Mouse (Mus musculus): Measurements from ENCODE around the gene Nrg4. TPM values are rescaled to one million over a fixed set of nuclear protein-coding genes. Genes with fewer than 3 reads are reported as not detected.
A peak's percentile ranks its signal among the peaks of the same experiment; 100 is the strongest.

The Nrg4 gene
- total RNA-seq, 2 experiments from 2014 or later = 0.97 to 1.3 TPM

- no peak for TF ChIP-seq CTCF (conservative IDR thresholded peaks at IDR 0.05)
- DNase-seq (ENCODE audit: low spot score in 2 of 2) = no peak
- no peak overlapping the region for H3K27ac ChIP-seq
- H3K4me3 ChIP-seq = no peak overlapping the region
These were observed 19.6 kb downstream of the Nrg4 start for GRCm38 (mm10) chr9:55307066-55307465.

- no peak for DNase-seq (ENCODE audit: low spot score in 2 of 2)
- no peak overlapping the region for H3K4me3 ChIP-seq
- H3K27ac ChIP-seq = no peak overlapping the region
- no peak for TF ChIP-seq CTCF (conservative IDR thresholded peaks at IDR 0.05)
These were observed 30.4 kb downstream of the Nrg4 start for GRCm38 (mm10) chr9:55296221-55296620.

DNA sequence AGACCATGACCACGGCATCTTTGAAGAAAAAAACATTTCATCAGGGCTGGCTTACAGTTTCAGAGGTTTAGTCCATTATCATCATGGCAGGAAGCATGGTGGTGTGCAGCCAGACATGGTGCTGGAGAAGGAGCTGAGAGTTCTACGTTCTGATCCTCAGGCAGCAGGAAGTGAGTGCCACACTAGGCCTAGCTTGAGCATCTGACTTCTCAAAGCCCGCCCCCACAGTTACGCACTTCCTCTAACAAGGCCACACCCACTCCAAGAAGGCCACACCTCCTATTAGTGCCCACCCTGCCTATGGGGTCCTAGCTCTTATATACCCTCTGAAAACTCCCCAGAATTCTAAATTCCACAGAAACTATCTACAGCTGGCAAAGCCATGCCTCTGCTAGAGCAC, 34.7 kb downstream of the Nrg4 start:
- Histone ChIP-seq H3K27ac (no peak overlapping the region), H3K4me3 (no peak overlapping the region)
- no peak for DNase-seq (ENCODE audit: low spot score in 2 of 2)
- TF ChIP-seq CTCF (conservative IDR thresholded peaks at IDR 0.05) = no peak

GRCm38 (mm10) chr9:55289475-55290198, 37.0 kb downstream of the Nrg4 start:
- Histone ChIP-seq H3K27ac (no peak overlapping the region), H3K4me3 (no peak overlapping the region)
- no peak for DNase-seq (ENCODE audit: low spot score in 2 of 2)
- no peak for TF ChIP-seq CTCF (conservative IDR thresholded peaks at IDR 0.05)

DNA sequence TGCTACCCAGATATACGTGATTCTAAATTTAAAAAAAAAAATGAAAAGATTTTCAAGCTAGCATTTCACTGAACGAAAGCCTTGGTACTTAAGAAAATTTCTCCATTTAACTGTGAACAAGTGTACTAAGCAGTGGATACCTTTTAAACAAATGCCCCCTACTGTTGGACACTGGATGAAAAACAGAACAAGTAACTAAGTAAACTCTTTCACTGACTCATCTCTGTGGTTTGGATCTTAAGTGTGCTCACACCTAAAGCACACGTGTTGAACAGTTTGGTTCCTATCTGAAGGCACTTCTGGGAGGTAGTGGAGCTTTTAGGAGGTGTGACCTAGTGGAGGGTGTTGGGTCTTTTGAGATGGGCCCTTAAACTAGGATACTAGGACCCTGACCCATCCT, 41.4 kb downstream of the Nrg4 start:
- H3K4me3 ChIP-seq = no peak overlapping the region
- DNase-seq (ENCODE audit: low spot score in 2 of 2) = no peak
- no peak overlapping the region for H3K27ac ChIP-seq
- TF ChIP-seq CTCF (conservative IDR thresholded peaks at IDR 0.05) = peak; percentile 46

DNA sequence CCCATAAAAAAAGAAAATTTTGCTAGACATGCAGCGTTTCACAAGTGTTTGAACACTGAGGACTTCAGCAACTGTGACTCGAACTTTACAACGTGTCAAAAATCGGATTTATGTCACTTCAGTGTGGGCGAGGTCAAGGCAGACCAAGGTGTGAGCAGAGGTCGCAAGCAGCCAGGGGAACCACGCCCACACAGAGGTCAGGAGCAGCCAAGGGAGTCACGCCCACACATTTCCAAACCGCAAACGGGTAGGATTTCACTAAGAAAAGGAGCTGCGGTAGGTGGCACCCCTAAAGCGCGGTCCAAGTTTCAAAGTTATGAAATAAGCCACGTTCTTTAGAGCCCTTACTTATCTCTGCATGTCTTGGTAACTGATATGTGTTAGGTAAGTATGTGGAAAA, 43.1 kb downstream of the Nrg4 start:
- Histone ChIP-seq H3K4me3 (no peak overlapping the region), H3K27ac (no peak overlapping the region)
- TF ChIP-seq CTCF (conservative IDR thresholded peaks at IDR 0.05) = no peak
- no peak for DNase-seq (ENCODE audit: low spot score in 2 of 2)

DNA sequence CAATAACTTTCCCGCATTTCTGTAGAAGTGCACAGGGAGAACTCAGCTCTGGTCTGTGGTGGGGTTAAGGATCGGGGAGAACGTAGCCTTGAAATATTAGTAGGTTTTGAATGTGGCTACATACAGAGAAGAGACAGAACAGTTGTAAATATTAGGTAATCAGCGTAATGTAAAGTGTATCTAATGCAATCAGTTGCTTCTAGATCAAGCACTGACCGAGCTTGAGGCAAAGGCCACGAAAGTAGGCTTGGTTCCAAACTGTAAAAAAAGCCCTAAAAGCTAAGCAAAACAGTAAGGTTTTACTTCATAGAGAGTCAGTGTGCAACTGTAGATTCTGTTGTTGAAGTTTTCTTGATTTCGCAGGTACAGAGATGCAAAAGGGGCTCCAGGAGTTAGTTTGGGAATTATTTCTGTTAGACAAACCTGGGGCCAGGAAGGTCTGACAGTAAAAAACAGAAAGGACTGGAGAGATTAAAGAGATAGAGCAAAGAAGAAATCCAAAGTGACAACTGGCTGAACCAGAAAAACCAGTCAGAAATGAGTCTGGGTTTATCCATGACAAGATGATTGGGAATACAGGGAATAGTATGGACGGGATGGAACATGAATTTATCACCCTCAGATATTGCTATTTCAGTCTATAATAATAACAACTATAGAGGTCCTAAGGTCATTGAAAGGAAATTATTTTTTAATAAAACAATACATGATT, 47.4 kb downstream of the Nrg4 start:
- Histone ChIP-seq H3K27ac (no peak overlapping the region), H3K4me3 (no peak overlapping the region)
- no peak for TF ChIP-seq CTCF (conservative IDR thresholded peaks at IDR 0.05)
- DNase-seq (ENCODE audit: low spot score in 2 of 2) = no peak

DNA sequence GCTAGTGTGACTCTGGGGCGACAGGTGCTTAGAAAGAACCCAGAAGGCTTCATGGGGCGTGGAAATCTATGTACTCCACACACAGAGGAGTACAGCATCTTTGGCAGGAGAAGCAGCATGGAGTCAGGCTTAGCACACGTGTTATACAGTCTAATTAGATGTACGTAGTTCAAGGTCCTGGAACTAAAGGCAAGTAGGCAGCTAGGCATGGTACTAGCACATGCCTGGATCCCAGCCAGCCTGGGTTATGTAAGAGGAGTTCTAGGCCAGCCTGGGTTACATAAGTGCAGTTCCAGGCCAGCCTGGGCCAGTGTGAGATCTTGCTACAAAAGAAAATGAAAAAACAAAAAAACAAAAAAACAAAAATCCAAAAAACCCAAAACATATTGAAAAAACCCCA, 49.1 kb downstream of the Nrg4 start:
- no peak overlapping the region for H3K4me3 ChIP-seq
- no peak for TF ChIP-seq CTCF (conservative IDR thresholded peaks at IDR 0.05)
- H3K27ac ChIP-seq = no peak overlapping the region
- no peak for DNase-seq (ENCODE audit: low spot score in 2 of 2)

- no peak for TF ChIP-seq CTCF (conservative IDR thresholded peaks at IDR 0.05)
- H3K27ac ChIP-seq = no peak overlapping the region
- no peak overlapping the region for H3K4me3 ChIP-seq
- peak; percentile 50 to 63 for DNase-seq (ENCODE audit: low spot score in 2 of 2)
These were observed 52.7 kb downstream of the Nrg4 start for GRCm38 (mm10) chr9:55273906-55274305.

DNA sequence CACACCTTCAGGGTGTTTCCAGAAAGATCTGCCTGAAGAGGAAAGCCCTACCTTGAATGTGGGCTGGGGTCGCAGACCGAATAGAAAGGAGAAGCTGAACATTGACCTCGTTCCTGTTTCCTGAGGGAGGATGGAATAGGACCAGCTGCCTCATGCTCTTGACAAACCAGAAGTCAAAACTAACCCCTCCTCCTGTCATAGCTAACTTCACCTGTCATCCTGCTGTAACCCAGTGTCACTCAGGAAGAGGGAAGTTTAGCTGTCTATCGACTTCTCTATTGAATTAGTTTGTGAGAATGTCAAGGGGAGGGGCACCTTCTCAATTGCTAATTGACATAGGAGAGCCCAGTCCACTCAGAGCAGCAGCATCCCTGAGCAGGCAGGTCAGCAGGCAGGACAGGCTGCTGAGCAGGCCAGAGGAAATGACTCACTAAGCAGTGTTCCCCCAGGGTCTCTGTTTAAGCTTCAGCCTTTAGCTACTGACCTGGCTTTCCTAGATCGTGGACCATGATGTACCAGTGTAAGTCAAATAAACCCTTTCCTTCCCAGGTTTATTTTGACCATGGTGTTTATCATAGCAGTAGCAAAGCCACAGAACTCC, 54.6 kb downstream of the Nrg4 start:
- H3K27ac ChIP-seq = no peak overlapping the region

GRCm38 (mm10) chr9:55264356-55265302, 62.0 kb downstream of the Nrg4 start:
- no peak for DNase-seq (ENCODE audit: low spot score in 2 of 2)
- TF ChIP-seq CTCF (conservative IDR thresholded peaks at IDR 0.05) = no peak
- no peak overlapping the region for H3K4me3 ChIP-seq
- no peak overlapping the region for H3K27ac ChIP-seq

More for the DNA sequence above, 54.6 kb downstream of the Nrg4 start:
- no peak overlapping the region for H3K4me3 ChIP-seq
- DNase-seq (ENCODE audit: low spot score in 2 of 2) = no peak
- TF ChIP-seq CTCF (conservative IDR thresholded peaks at IDR 0.05) = no peak

DNA sequence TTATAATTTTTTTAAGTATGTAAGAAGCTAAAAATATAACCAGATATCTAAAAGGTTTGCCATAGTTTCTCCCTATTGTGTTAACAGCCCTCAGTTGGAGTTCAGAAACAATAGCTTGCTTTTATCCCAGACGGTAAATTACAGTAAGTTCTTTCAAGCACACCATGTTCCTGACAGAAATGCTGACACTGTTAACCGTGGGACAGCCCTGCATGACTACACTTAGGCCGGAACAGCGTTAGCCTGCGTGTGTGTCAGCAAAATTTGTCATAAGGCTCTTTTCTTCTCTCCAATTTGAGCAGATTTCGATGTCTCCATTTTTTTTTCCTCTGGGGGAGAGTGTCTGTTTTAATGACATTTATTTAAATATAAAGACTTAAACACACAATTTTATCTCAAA, 66.9 kb downstream of the Nrg4 start:
- no peak overlapping the region for H3K27ac ChIP-seq
- no peak for TF ChIP-seq CTCF (conservative IDR thresholded peaks at IDR 0.05)
- DNase-seq (ENCODE audit: low spot score in 2 of 2) = no peak
- H3K4me3 ChIP-seq = no peak overlapping the region

- DNase-seq (ENCODE audit: low spot score in 2 of 2) = no peak
- TF ChIP-seq CTCF (conservative IDR thresholded peaks at IDR 0.05) = no peak
- Histone ChIP-seq H3K27ac (no peak overlapping the region), H3K4me3 (no peak overlapping the region)
These were observed 69.5 kb downstream of the Nrg4 start for GRCm38 (mm10) chr9:55257105-55257504.

All from layer of hippocampus, adult 2 months (tissue).